Mouse (Mus musculus): Measurements from ENCODE around the gene Dclk3.

The Dclk3 gene

GRCm38 (mm10) chr9:111438904-111439835 lies at the start of gene Dclk3:
TSS of gene Dclk3 (plus strand) at chr9:111439081.
- no peak for DNase-seq (ENCODE audit: low spot score in 2 of 2)

DNA sequence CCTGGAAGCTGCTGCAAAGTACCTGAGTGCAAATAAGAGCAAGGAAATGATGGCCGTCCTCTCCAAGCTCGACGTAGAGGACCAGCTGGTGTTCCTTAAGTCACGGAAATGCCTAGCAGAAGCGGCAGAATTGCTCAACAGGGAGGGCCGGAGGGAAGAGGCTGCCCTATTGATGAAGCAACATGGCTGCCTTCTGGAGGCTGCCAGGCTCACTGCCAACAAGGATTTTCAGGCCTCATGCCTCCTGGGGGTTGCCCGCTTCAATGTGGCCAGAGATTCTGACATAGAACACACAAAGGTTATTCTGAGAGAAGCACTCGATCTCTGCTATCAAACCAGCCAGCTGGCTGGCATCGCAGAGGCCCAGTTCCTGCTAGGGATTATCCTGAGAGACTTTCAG lies 48.9 kb upstream of the Dclk3 start:
- no peak for DNase-seq (ENCODE audit: low spot score in 2 of 2)

GRCm38 (mm10) chr9:111391036-111391435 lies 47.8 kb upstream of the Dclk3 start:
- no peak for DNase-seq (ENCODE audit: low spot score in 2 of 2)

DNA sequence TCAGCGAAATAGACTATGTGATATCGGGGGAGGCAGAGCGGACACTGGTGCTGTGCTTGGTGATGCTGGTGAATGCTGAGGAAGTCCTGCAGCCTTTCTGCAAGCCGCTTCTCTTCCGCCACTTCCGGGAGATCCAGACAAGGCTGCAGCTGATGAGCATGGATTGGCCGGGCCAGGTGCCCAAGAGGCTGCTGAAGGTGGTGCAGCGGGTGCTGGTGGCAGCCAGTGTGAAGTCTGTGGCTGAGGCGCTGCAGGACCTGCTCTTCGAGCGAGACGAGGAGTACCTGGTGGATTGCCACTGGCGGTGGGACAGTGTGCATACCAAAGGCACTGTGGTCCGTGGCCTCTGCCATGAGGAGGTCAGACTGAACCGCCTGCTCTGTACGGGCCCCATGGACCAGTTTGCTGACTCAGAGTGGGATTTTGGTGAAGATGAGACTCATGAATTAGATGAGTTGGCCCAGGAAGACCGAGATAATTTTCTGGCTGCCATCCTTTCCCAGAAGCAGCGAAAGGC lies 46.9 kb upstream of the Dclk3 start:
- DNase-seq (ENCODE audit: low spot score in 2 of 2), result no peak

GRCm38 (mm10) chr9:111395265-111395664 lies 43.6 kb upstream of the Dclk3 start:
- DNase-seq (ENCODE audit: low spot score in 2 of 2), result no peak

GRCm38 (mm10) chr9:111398059-111398458 lies 40.8 kb upstream of the Dclk3 start:
- DNase-seq (ENCODE audit: low spot score in 2 of 2), result no peak

DNA sequence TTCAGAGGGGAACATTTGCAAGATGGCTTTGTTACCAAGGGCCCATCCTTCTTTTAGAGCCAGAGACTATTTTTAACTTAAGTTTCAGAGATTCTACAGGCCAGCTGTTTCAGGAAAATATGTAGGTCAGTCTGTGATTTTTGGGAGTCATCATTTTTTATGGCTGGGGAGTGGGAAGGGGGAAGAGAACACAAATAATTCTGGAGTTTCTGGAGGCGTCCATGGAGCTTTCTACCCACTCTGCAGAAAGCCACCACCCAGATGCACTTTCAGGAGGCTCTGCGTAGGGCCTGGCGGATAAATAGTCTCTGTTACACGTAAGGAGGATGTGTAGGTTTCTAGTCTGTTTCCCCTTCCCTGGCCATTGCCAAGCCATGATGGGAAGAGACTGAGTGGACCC lies 38.8 kb upstream of the Dclk3 start:
- no peak for DNase-seq (ENCODE audit: low spot score in 2 of 2)

- DNase-seq (ENCODE audit: low spot score in 2 of 2), result no peak
These were observed 35.7 kb upstream of the Dclk3 start for GRCm38 (mm10) chr9:111403159-111403558.

GRCm38 (mm10) chr9:111404346-111405079 lies 34.4 kb upstream of the Dclk3 start:
- DNase-seq (ENCODE audit: low spot score in 2 of 2), result no peak

GRCm38 (mm10) chr9:111405080-111405428 lies 33.8 kb upstream of the Dclk3 start:
- DNase-seq (ENCODE audit: low spot score in 2 of 2), result no peak

- no peak for DNase-seq (ENCODE audit: low spot score in 2 of 2)
These were observed 30.9 kb upstream of the Dclk3 start for GRCm38 (mm10) chr9:111408012-111408411.

DNA sequence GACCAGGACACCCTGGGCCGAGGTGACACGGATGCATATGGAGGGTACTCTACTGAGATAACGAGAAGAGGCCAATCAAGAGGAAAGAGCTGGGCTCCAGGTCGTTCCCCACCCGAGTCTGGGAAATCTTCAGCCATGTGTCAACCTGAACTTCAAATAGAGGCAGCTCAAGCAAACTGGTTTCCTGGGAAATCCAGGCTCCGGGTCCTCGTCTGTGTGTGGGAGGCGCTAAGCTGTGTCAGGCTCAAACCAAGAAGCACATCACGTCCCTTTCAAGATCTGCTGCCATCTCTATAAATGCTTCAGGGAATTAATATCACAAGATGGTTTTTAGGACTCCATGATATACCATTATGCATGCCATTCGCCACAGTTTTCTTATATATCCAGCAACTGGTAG lies 30.5 kb upstream of the Dclk3 start:
- no peak for DNase-seq (ENCODE audit: low spot score in 2 of 2)

GRCm38 (mm10) chr9:111412471-111413160 lies 26.3 kb upstream of the Dclk3 start:
- no peak for DNase-seq (ENCODE audit: low spot score in 2 of 2)

DNA sequence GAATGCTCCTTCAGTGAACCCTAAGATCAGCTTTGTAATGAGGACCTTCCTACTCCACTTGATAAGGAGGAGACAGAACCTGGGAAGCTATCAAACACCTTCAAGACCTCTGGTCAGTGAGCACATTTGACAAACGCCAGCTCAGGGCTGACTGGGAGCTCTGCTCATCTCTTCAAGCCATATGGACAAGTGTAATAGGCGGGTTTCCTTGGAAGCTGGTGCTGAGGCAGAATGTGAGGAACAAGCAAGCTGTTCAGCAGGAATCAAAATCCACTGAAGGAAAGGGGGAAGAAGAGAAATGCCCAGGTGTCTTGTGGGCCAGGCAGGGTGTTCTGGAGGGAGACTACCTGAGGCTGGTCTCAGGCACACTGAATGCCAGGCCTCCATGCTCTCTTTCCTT lies 17.0 kb upstream of the Dclk3 start:
- DNase-seq (ENCODE audit: low spot score in 2 of 2), result no peak

- DNase-seq (ENCODE audit: low spot score in 2 of 2), result no peak
These were observed 16.3 kb upstream of the Dclk3 start for GRCm38 (mm10) chr9:111422567-111422966.

GRCm38 (mm10) chr9:111425113-111425512 lies 13.8 kb upstream of the Dclk3 start:
- DNase-seq (ENCODE audit: low spot score in 2 of 2), result no peak

DNA sequence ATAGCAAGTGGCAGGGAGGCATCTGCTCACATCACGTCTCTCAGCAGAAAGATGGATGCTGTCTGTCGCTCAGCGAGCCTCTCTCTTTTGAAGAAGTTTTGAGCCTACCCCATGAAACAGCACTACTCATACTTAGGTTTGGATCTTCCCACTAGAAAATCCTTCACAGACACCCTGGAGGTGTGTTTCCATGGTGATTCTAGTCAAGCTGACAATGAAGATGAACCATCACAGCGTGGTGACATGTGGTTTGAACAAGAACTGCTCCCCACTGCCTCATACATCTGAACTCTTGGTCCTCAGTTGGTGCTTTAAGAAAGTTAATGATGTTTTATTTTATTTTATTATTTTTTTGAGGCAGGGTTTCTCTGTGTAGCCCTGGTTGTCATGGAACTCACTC lies 12.9 kb upstream of the Dclk3 start:
- no peak for DNase-seq (ENCODE audit: low spot score in 2 of 2)

GRCm38 (mm10) chr9:111427891-111428555 lies 10.9 kb upstream of the Dclk3 start:
- DNase-seq (ENCODE audit: low spot score in 2 of 2), result no peak

- no peak for DNase-seq (ENCODE audit: low spot score in 2 of 2)
These were observed 10.1 kb upstream of the Dclk3 start for GRCm38 (mm10) chr9:111428698-111429362.

DNA sequence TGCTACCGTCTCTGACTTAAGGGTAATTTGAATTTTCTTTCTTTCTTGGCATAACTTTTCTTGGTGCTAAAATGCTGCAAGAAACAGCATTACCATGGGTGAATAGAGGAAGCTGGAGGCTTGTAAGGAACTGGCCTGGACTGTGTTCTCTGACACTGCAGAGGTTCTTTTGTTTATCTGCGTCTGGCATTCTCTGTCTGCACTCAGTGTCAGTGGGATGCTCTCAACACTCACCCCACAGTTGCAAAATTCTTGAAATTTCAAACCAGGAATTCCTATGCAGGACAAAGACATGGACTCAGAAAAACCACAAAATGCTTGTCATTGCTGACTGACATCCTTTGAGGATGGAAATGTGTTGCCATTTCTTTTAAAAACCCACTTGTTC lies 9.5 kb upstream of the Dclk3 start:
- DNase-seq (ENCODE audit: low spot score in 2 of 2), result no peak

DNA sequence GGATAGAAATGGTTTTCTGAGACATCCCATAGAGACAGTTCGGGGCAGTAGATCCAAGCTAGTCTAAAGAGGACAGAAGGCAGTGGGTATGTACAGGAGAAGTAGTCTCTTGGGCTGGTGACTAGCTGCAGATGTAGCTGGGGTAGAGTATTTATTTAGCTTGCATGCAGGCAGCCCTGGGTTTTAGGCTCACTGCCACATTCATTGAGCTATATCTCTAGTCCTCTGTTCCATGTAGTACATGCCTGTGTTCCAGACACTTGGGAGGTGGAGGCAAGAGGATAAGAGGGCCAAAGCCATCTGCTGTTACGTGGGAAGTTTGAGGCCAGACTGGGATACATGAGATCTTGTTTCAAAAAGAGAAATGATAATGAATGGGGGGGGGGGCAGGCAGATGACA lies 3.5 kb upstream of the Dclk3 start:
- DNase-seq (ENCODE audit: low spot score in 2 of 2), result no peak

Measured in spleen, postnatal 14 days (tissue).